Mouse (Mus musculus): Measurements from ENCODE around the gene Pabpc4l.
"Not testable (repeated sequence)": the region's sequence is repeated elsewhere in the genome, so short reads cannot be mapped to it uniquely, and the experiment has no call there.

DNA sequence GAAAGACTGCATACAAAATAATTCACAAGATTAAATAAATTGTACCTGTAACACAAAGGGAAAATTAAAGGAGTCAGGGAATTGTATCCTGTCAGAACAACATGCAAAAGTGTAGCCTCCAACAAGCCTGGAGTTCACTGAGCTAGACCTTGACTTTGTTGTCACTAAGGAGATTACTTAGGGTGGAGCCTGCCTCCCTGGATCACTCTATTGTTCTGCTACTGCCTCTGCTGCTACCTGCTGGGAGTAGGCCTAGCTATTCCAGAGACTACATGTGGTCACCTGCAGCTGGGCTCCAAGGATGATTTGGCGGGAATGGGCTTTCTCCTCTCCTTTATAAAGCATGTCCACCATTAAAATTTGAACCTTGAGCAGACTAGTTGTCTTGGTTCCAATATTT, 38.1 kb upstream of the Pabpc4l start:
- not testable (repeated sequence) for TF ChIP-seq GATA2 (IDR thresholded peaks at IDR 0.05; ENCODE audit: borderline replicate concordance, low read depth, low read length); CTCF (IDR thresholded peaks at IDR 0.05; ENCODE audit: low read depth, low read length); GATA1 (IDR thresholded peaks at IDR 0.05; ENCODE audit: borderline replicate concordance, low read length); TAL1 (conservative IDR thresholded peaks at IDR 0.05; ENCODE audit: low read depth, low read length)

All from G1E (cell line).